Mouse (Mus musculus) thymus, adult 2 months (tissue): ENCODE results near the gene Ugt1a6b.

ENCODE experiments used
- CTCF ChIP-seq: fragments of 200-500 bp; IDR thresholded peaks from 2 replicates; pipeline ENCODE4 v1.5.1; 2012; ENCODE audit warnings: mild to moderate bottlenecking, control low read depth, low read length, moderate library complexity, borderline replicate concordance; ENCODE audit not compliant: control insufficient read depth, poor library complexity, insufficient read depth; ENCODE audit errors: extremely low read depth
- POLR2A ChIP-seq: fragments of 200-500 bp; IDR thresholded peaks from 2 replicates; pipeline ENCODE4 v1.6.1; 2012; ENCODE audit warnings: mild to moderate bottlenecking, low read length, control low read depth, moderate library complexity; ENCODE audit not compliant: control insufficient read depth, poor library complexity, insufficient read depth; ENCODE audit errors: extremely low read depth

DNA sequence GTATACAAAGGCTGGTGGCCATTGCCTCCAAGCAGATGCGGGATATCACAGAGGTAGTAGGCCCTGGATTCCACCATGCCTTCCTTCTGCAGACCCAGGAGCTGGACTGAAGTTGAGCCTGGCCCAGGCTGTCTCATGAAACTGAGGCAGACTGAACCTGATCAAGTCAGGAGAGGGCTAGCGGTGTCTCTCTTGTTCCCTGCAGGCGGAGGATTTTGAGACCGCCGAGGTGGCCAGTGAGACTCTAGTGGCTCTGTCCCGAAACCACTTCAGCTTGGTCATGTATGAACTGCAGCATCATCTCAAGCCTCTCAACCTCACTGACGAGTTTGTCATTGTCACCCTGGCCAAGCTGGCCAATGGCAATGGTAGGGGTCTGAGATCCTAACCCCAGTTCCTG is 127.4 kb downstream of the Ugt1a6b start:
- TF ChIP-seq POLR2A (no peak), CTCF (no peak)
